Mouse (Mus musculus) frontal cortex, postnatal 36 days (tissue): ENCODE results near the gene March10.

Experiments used
- DNase-seq, 2 experiments: peaks; one replicate each; pipeline ENCODE4 v3.0.0; 2022; ENCODE audit warnings: low spot score in 2 of 2

Gene March10

DNA sequence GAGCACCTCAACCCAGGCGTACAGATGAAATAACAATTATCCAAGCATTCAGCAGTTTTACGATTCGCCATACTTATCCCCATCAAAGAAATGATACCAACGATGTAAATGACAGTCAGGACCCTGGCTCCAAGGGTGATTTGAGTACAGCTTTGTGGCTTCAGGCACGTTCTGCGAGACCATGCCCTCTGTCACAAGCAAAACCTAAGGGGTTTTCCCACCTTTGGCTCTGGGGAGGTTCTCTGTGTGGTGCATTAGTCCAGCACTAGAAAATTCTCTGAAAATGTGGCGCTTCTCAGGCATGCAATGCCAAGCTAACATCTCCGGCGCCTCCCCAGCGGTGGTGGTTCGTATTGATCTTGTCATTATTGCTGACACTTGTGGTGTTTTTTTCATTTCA lies 47.1 kb downstream of the March10 start:
- no peak for DNase-seq

DNA sequence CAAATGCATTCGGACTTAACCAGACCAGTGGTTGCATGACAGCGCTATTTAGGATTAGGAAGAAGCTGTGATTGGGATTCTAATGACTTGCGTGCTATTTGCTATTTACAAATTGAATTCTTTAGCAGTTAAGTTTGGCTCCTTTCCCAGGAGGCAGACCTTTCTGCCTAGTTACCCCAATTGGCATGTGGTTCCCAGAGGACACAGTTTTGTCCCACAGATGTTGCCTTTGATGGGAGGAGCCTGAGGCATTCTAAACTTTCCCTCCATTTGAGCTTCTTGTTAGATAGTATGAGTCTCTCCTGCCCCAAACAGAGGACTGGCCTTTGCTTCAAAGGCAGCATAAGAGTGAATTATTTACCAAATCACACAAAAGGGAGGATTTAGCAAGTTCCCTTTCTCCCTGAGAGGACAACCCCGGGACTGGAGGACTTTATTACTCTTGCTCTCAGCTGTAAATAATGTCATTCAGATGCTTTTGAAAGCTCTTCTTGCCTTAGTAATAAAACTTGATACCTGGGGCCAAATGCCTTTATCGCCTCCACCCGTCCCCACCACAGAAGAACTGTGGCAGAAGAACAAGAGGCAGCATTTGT lies 48.6 kb downstream of the March10 start:
- no peak for DNase-seq

DNA sequence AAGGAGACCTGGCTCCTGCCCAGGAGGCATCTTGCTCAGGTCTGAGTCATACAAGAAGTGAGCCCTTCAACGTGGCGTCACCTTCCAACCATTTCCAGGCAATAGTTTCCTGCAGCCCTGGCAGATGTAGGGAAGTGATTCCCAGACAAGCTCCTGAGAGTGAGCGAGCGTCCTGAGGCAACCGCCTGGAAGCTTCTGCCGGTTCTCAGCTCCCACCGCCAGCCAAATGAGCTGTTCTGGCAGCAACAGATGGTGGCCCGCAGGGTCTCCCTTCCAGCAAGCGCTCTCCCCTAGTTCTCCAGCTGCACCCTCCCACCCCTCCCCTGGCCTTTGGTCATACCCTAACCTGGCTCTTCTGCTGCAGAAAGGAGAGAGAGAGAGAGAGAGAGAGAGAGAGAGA lies 54.2 kb downstream of the March10 start:
- DNase-seq, result no peak

DNA sequence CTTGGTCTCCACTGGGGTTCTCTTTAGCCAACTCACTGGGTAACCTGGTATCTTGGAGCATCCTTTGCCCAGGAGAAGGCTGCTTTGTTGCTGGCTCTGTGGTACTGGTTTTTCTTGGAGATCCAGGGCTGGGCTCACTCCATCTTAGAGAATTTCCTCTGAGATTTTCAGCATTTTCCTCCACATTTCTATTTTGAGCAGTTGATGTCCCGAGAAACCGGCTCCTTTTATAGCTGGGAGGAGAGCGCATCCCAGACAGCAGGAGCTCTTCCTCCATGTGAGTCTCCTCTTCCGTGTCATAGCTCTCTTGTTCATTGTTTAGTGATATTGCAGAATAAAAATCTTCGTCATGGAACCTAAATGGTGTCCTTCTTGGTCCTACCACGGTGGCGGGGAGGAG lies 66.2 kb downstream of the March10 start:
- peak in 1 of 2 experiments; percentile 36 for DNase-seq

DNA sequence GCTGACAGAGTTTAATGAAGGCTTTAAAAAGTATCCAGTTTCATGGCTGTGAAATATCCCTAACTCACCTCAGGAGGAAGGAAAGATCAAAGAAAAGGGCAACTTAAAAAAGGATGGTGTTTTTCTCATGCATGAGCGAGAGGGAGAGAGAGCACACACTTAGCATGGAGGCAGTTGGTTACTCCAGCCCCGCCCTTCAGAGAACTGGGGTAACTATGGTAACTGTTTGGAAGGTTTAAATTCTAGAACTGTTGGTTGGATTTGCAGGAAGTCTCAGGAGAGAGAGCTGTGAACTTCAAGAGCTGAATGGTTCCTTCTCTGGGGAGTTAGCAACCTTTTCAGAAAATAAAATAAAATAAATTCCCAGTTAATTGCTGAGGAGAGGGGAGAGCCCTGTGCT lies 67.9 kb downstream of the March10 start:
- DNase-seq, result peak in 1 of 2 experiments; percentile 75

DNA sequence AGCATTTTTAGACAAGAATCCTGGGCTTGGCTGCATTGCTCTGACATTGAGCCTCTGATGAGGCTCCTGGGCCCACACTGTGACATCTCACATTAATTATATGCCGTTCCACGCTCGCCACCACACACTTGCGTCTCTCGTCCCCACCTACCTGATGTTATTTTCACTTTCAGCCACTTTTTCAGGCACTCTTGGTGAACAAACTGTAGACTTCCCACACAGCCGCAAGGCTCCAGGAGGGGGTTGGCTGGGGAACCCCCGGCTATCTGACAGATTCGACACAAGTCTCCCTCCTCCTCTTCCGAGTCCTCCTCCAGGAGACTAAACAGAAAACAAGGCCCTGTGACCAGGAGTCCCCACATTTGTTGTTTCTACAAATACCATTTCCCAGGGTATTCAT lies 71.3 kb downstream of the March10 start:
- DNase-seq, result peak; percentile 57 to 80

DNA sequence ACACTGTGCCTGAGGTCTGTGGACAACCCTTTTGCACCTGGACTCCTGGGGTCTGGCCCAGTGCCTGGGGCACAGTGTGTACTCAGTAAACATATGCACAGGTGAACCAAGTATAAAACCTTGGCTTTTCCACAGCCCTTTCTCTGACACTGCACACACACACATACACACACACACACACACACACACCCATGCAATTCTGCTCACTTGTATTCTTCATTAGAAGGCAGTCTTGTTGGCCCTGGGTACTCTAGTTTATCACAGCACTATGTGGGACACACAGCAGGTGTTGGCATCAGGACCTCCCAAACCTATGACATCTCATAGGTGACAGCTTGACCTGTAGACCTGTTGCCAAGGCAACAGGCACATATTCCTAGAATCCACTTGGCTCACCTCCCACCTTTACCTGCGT lies 80.7 kb downstream of the March10 start:
- no peak for DNase-seq

DNA sequence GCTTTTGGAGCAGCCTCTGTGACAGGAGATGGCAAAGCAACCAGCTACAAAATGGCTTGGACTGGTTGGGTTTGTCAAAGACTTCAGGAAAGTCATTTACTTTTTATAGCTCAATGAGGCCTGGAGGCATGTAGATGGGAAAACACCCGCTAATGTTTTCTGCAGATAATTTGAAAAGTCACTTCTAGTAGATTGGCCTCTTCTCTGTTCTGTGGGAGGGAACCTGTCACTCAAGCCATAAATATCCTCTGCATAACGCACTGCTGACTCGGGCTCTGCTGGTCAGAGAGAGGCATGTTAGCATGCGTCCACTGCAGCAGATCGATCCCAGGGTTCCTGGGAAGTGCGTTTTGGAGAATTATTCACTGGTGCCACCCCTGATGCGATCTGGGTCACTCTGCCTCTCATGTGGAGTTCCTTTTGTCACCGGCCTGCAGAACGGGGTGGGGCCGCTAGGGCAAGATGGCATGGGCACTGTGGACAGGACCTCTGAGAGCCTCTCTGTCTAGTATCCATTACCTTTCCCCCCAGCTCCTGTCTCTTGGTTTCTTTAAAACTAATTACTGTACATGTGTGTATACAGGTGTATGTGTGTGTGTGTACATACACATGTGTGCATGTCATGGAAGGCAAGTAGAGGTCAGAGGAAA lies 81.9 kb downstream of the March10 start:
- no peak for DNase-seq

DNA sequence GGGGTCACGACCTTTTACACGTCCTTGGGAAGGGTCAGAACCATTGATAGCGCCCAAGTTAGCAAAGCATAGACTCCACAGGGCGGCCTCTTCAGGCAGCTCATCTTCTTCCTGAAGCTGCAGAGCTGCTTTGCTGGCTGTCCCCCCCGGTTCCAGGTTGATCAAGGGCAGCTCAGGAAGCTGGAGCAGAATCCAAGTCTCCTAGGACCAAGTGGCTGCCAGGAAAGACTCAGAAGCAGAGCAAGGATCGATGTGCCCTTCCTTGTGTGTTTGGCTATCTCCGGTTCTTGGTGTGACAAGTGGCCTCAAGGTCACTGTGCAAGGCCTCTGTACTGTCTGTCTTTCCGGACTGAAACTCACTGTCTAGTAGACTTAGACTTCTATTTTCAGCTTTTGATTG lies 82.7 kb downstream of the March10 start:
- no peak for DNase-seq

DNA sequence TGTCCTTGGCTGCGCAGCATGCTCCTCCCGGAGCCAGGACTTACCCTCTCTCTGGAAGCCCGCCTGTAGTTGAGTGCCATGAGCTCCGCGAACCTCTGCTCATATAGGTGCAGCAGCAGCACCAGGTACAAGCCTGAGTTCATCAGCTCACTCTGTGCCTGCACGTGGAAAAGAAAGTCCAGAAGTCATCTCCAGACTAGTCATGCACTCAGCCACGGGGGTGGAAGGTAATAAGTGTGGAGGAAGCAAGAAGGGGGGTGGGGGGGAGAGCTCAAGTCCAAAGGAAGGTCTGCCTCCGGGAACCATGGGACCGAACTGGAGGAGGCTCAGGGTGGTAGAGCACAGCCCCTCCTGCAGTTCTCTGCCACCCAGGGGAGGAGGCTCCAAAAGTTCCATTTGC lies 84.7 kb downstream of the March10 start:
- no peak for DNase-seq

DNA sequence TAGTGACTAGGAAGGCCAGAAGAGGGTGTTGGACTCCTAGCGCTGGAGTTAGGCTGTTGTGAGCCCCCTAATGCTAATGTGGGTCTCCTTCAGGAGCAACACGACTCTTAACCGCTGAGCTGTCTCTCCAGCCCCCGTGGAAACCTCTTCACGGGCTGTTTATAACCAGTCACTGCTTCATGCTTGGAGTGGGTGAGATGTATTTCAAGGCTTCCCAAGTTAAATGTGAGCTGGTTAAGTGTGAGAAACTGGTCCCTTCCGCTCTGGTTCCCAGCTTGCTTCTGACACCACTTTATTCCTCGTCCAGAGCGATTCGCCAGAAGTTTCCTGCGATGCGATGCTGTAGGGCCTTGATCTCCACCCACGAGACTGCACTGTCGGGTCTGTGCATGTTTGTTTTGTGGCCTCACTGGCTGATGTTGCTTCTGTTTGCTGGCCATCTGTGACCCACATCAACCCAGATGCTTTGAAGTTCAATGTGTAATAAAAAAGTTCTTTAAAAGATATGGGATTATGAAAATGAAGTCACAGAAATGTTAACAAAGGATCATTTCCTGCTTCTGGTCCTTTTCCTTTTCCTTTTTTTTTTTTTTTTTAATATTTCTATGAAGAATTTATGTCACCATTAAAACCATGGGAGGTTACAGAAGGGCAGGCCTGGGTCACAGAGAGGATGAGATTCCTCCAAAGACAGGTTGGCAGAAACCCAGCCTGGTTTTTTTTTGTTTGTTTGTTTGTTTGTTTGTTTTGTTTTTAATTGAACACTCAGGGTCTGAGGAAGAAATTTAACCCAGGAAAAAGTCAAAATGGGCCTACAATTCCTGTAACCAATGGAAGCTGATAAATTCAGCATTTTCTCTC lies 86.8 kb downstream of the March10 start:
- peak in 1 of 2 experiments; percentile 32 for DNase-seq

DNA sequence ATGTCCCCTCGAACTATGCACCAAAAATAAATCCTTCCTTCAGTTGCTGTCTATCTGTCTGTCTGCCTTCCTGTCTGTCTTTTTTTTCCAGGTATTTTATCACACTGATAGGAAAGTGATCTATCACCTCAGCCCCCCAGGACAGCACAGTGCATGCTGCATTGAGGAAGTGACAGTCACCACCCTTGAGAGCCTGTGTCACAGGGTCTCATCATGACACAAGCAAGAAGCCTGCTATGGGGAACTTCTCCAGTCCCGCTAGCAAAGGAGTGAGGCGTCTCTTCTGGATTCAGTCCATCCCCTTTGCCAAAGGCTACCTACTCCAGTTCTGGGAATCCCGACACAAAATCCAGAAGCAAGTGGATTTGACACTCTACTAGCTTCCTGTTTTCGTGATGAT lies 87.7 kb downstream of the March10 start:
- no peak for DNase-seq

DNA sequence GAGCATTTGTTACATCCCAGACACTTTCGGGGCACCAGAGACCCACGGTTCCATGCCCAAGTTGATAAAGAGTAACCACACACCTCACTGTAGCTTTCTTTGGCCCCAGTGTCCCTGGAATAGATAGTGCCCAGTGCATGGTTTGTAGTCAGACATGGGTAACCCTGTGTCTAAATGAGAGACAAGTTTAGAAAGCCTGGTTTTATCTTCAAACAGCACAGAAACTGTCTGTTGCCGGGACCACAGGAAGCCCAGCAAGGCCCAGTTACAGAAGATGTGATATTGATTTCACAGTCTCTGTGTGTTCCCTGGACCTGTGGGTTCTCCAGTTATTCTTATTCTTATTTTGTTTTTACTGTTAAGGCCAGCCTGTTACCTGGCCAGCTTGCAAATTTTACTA lies 89.4 kb downstream of the March10 start:
- DNase-seq, result no peak

DNA sequence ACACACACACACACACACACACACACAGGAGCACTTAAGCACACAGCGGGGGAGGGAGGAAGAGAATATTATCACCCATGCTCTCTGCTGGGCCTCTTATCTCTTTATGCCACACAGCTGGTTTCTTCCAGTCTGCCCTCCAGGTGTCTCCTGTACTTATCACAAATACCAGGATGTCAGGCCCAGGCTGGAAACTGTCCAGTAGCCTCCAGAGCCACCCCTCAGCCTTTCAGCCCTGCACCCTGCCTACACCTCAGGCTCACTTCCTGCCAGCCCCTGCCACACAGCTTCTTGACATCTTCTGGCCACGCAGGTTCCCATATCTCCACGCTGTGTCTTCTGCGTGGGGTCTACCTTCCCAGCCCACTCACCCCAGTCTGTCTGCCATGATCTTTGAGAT lies 90.5 kb downstream of the March10 start:
- no peak for DNase-seq

DNA sequence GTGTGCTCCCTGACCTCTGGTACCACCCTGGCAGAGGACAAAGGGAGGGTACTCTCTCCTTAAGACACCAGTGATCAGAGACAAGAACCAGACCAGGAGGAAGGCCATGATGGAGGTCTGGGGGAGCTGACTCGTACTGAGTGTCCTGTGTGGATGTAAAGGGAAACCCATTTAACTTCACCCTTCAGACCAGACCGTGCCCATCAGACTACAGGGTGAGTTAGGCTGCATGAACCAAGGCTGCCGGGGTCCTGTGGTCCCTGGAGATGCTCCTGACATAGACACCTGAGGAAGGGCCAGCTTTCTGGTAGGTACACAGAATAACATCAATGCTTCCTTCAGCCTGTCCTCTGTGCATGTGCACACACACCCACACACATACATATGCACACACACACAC lies 90.9 kb downstream of the March10 start:
- DNase-seq, result no peak

DNA sequence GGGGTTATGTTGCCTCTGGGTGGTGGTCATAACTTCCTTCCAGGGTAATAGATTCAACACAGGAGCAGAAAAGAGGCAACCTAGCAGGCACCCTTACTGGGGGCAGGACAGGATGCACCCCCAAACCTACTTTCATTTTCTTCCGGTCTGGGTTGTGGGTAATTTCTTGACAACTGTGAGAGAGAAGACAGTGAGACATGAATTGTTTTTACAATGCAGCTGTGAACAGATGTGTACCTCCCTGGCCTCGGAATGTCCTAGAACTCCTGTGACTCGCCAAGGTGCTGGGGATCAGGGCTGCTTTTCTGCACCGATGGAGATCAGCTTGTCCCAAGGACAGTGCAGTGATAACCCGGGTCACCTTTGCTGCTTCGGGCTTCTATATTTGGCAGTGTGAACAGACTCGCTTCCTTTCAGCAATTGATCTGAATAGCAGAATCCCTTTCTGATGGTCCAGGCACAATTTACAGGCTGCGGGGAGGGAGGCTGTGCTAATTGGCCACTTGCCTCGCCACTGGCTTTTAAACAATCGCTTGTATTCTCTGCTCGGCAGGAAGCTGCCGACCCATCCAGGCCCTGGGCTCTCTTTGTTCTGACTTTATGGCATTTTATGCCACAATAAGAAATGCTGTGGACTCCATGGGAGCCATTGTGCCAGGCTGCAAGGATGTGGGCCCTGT lies 92.0 kb downstream of the March10 start:
- peak; percentile 40 to 44 for DNase-seq

DNA sequence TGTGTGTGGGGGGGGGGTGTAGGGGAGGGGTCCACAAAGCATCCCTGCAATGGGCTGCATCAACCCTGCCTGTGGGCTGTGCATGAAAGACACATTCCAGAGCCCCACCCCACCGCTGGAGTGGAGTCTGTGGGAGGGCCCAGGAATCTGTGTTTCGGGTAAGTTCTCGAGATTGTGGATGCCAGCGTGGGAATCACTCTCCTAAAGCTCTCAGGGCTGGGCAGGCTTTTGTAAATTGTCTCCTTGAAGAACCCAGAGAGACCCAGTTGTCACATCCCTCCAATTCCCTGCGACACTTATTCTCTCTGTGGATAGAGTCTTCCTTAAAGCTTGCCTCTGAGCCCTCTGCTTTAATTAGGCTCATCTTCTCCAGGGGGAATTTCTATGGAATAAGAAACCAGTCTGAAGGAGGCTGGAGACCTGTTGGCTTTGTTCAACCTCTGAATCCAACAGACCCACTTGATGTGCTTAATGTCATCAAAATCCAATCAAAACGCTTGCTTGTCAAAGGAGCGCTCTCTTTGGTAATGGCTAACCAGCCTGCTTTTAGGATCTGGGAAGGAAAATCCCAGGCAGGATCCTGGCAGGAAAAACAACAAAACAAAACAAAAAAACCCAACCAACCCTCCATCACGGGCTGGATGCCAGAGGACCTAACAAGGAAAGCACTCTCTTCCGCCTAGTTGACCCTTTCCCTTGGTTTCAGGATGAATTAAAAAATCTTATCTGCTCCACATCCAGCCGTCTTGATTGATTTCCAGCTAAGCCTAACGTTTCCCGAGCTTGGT lies 92.7 kb downstream of the March10 start:
- peak; percentile 71 to 77 for DNase-seq

DNA sequence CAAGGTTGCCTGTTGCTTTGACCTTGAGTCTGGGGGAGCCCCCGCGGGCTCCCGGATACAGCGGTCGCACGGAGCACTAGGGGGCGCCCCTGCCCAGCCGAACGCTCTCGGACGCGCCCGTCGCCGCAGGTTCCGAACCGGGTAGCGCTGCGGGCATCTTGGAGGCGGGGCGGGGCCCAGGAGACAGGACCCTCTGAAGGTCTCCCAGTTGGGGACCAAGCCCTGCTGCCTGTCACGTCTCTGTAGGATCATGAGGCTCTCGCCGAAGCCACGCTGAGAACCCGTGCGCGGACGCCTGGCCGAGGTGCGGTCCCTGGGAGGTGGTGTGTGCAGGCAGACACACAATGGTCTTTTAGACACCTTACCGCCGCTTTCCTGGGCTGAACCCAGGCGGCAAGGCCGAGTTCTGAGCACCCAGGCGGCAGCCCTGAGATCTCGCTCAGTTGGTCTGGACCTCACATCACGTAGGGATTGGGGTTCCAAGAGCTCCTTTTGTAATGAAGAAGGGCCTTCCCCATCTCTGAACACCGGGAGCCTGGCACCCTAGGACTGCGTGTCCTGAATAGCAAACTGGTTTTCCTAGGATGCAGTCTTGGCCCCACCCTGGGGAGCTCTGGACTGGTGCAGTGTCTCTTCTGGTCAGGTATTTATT lies 93.5 kb downstream of the March10 start:
- peak; percentile 89 to 90 for DNase-seq

DNA sequence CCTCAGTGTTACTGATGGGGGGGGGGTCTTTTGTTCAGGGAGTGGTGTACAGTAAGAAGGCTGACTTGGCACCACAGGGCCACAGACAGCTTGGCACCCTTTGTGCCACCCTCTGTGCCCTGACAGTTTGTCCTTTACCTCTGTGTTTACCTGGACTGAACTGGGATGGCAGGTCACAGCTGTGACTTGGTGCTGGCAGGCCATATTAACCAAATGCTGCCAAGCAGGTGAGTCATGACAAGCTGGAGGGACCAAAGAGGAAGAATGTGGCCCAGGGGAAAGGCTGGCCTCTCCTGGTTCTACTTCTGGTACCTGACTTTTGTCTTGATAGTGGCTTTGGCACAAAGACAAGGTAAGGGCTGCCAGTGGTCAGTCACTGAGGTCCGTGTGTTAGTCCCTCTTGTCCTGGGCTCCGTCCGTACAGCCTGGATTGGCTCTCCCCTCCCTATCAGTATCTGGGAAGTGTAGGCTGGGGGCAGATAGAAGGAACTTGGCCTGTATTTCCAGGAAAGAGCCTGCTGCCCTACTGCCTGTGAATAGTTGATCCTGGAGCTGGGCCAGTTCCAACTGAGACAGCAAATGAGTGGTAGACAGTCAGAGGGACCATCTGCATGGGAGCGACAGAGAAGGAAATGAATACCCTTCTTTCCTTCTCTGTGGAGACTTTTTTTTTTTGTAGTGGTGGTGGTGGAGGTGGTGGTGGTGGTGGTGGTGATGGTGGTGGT lies 94.3 kb downstream of the March10 start:
- DNase-seq, result no peak

DNA sequence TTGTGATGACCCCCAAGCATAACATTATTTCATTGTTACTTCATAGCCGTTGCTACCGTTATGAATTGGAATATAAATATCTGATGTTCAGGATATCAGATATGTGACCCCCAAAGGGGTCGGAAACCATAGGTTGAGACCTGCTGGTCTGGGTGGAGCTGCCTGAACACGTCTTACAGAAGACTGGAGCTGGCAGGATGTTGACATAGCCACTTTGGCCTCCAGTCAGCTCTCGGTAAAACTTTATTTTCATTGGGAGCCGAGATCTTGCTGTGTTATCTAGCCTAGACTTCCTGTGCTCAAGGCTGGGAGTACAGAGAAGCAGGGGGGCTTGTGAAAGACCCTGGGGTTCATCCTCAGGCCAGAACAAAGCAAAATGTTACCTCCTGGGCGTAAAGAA lies 100.2 kb downstream of the March10 start:
- DNase-seq, result no peak
